Mouse (Mus musculus): ENCODE results near the gene Bhlhe23. TPM values are rescaled to one million over a fixed set of nuclear protein-coding genes. Genes with fewer than 3 reads are reported as not detected.

Bhlhe23 gene
- polyA plus RNA-seq, 1 experiment from 2014 or later, result not detected

DNA sequence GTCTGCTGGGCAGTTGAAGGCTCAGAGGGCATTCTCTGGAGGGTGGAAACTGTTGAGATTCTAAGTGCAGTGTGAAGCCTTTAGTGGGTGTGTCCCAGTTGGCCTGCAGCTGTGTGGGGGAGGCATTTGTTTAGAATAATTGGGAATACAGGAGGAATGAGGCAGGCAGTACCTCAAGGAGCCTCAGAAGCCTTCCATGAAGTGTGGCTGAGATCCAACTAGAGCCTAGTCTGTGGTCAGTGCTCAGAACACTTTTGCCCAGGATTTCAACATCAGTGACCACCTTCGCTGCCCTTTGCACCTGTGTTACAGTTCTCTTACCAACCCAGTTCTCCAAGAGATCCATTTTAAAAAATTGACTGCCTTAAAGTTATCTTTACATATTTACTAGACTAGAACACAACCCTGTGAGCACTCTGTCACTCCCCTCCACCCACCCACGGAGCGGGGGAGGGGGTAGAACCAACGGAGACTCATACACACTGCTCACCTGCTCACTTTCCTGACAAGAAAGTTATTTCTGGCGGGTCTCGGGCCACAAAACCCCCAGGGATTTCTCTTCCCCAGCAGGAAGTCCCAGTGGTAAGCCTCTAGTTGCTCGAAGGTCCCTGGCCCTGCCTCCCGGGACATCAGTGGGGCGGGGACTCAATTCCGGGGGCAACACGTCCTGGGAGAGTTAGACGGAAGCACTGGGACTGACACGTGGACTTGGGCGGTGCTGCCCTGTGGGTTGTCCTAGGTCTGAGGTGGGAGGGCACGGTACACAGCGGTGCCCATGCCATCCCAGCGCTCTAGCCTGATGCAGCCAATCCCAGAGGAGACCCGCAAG lies 51.9 kb downstream of the Bhlhe23 start, which contains the start of gene Slc17a9:
Slc17a9 (plus strand) TSS at position 679 of the 829 bp plus-strand sequence.
- 4% methylated on average over 18 of the region's 18 CpGs for WGBS
- Histone ChIP-seq H3K27ac (no peak within 1 kb of the TSS), H3K4me2 (peak within 1 kb of the TSS; percentile 61), H3K9me3 (replicated peaks) (no peaks in the 10 kb centered on the region), H3K4me3 (peak within 1 kb of the TSS; percentile 29), H3K9ac (peak within 1 kb of the TSS; percentile 41; the same call in 1 of the 2 replicates), H3K36me3 (peaks cover 38% of the 10 kb centered on the region), H3K4me1 (replicated peaks) (peaks cover 14% of the 10 kb centered on the region), H3K27me3 (no peaks in the 10 kb centered on the region)
- ATAC-seq (replicated peaks; ENCODE audit: insufficient number of reproducible peaks, insufficient read depth, low FRiP score, low read depth), result no peak; the same call in 1 of the 2 replicates

Other genes with a start within 250 kb of the Bhlhe23 start
- 22.3 and 24.3 TPM in 2 replicates for gene Mrgbp, start 195.6 kb downstream of the Bhlhe23 start, polyA plus RNA-seq (2015; fragmentation: Nextera tagmentation; extraction: Ambion mirVana)
- 42.6 and 51.1 TPM in 2 replicates for gene Ogfr, start 187.7 kb downstream of the Bhlhe23 start, polyA plus RNA-seq (2015; fragmentation: Nextera tagmentation; extraction: Ambion mirVana)
- gene Col9a3, start 179.1 kb downstream of the Bhlhe23 start, polyA plus RNA-seq (2015; fragmentation: Nextera tagmentation; extraction: Ambion mirVana), result 12.7 and 30.0 TPM in 2 replicates
- gene Tcfl5, start 134.2 kb downstream of the Bhlhe23 start, polyA plus RNA-seq (2015; fragmentation: Nextera tagmentation; extraction: Ambion mirVana), result 0.05 and 0.10 TPM in 2 replicates
- 14.0 and 19.0 TPM in 2 replicates for gene Dido1, start 66.9 kb downstream of the Bhlhe23 start, polyA plus RNA-seq (2015; fragmentation: Nextera tagmentation; extraction: Ambion mirVana)
- gene Gid8, start 66.8 kb downstream of the Bhlhe23 start, polyA plus RNA-seq (2015; fragmentation: Nextera tagmentation; extraction: Ambion mirVana), result 45.3 and 47.4 TPM in 2 replicates
- gene Slc17a9, start 51.6 kb downstream of the Bhlhe23 start, polyA plus RNA-seq (2015; fragmentation: Nextera tagmentation; extraction: Ambion mirVana), result 0.48 and 1.7 TPM in 2 replicates
- gene Ythdf1, start 144.0 kb upstream of the Bhlhe23 start, polyA plus RNA-seq (2015; fragmentation: Nextera tagmentation; extraction: Ambion mirVana), result 32.9 and 42.2 TPM in 2 replicates
- 0.11 TPM in 1 of 2 replicates, not detected in the other for gene Birc7, start 152.1 kb upstream of the Bhlhe23 start, polyA plus RNA-seq (2015; fragmentation: Nextera tagmentation; extraction: Ambion mirVana)
- gene Nkain4, start 177.8 kb upstream of the Bhlhe23 start, polyA plus RNA-seq (2015; fragmentation: Nextera tagmentation; extraction: Ambion mirVana), result 38.2 and 49.5 TPM in 2 replicates
- 71.8 and 92.4 TPM in 2 replicates for gene Arfgap1, start 190.3 kb upstream of the Bhlhe23 start, polyA plus RNA-seq (2015; fragmentation: Nextera tagmentation; extraction: Ambion mirVana)
- 0.04 and 0.43 TPM in 2 replicates for gene Col20a1, start 209.6 kb upstream of the Bhlhe23 start, polyA plus RNA-seq (2015; fragmentation: Nextera tagmentation; extraction: Ambion mirVana)

Measured in heart, embryonic 15.5 days (tissue).